Mouse (Mus musculus) lung, postnatal 0 days (tissue): ENCODE data around the gene Ubr3. TPM values are rescaled to one million over a fixed set of nuclear protein-coding genes. Genes with fewer than 3 reads are reported as not detected.

Source experiments
- ATAC-seq: fragments of 200-750 bp; cut with Nextera tagmentation; 2 replicates; pipeline ENCODE4 v1.8.0; 2017; ENCODE audit warnings: moderate library complexity
- DNase-seq: peaks from one replicate; pipeline ENCODE4 v3.0.0-alpha.2; 2016; ENCODE audit warnings: low spot score
- H3K27ac ChIP-seq: fragments of 300-500 bp; sonication (generic); 2 replicates; pipeline ENCODE4 v1.5.1; 2014; ENCODE audit warnings: antibody characterized with exemption, mild to moderate bottlenecking, low read length, mixed read lengths
- H3K27me3 ChIP-seq: fragments of 300-500 bp; sonication (generic); replicated peaks from 2 replicates; pipeline ENCODE4 v1.6.1; 2014; ENCODE audit warnings: low read length, mixed read lengths; ENCODE audit not compliant: insufficient read depth
- H3K36me3 ChIP-seq: fragments of 300-500 bp; sonication (generic); 2 replicates; pipeline ENCODE4 v1.6.1; 2014; ENCODE audit warnings: low read length, mixed read lengths; ENCODE audit not compliant: insufficient read depth
- H3K4me1 ChIP-seq: fragments of 300-500 bp; sonication (generic); 2 replicates; pipeline ENCODE4 v1.6.1; 2014; ENCODE audit warnings: antibody characterized with exemption, low read depth, low read length, mixed read lengths; ENCODE audit not compliant: insufficient read depth
- H3K4me2 ChIP-seq: fragments of 300-500 bp; sonication (generic); replicated peaks from 2 replicates; pipeline ENCODE4 v1.6.1; 2014; ENCODE audit warnings: low read depth, mild to moderate bottlenecking, low read length, moderate library complexity, mixed read lengths
- H3K4me3 ChIP-seq: fragments of 300-500 bp; sonication (generic); 2 replicates; pipeline ENCODE4 v1.5.1; 2014; ENCODE audit warnings: low read depth, low read length
- H3K9ac ChIP-seq: fragments of 300-500 bp; sonication (generic); replicated peaks from 2 replicates; pipeline ENCODE4 v1.6.1; 2014; ENCODE audit warnings: low read depth, mild to moderate bottlenecking
- H3K9me3 ChIP-seq: fragments of 300-500 bp; sonication (generic); 2 replicates; pipeline ENCODE4 v1.6.1; 2016; ENCODE audit warnings: low read length, mixed read lengths
- CTCF ChIP-seq: IDR thresholded peaks from 2 replicates; pipeline ENCODE4 v1.5.1; 2016; ENCODE audit warnings: antibody characterized with exemption, mild to moderate bottlenecking
- EP300 ChIP-seq: IDR thresholded peaks from 2 replicates; pipeline ENCODE4 v1.6.1; 2016; ENCODE audit warnings: antibody characterized with exemption, mild to moderate bottlenecking, control low read depth
- WGBS: fragments of 180-500 bp; shearing (Covaris S2); extraction: QIAGEN DNeasy Blood & Tissue Kit; methylation state at CpG from one replicate; pipeline ENCODE4 v1.1.7; 2014; 5-methylcytosine and 5-hydroxymethylcytosine counted together
- polyA plus RNA-seq: library from polyadenylated mRNA; unstranded; fragments of >200 nt; fragmentation: Nextera tagmentation; extraction: Ambion mirVana; gene quantifications from 2 replicates; pipeline ENCODE4 v1.2.1, GENCODE M21; 2015

Gene Ubr3
- polyA plus RNA-seq, 1 experiment from 2014 or later: 10.4 TPM

GRCm38 (mm10) chr2:70047868-70048267, 150.8 kb downstream of the Ubr3 start:
- Histone ChIP-seq H3K27ac (no peak overlapping the region), H3K4me3 (no peak overlapping the region), H3K36me3 (no peaks in the 10 kb centered on the region), H3K27me3 (no peaks in the 10 kb centered on the region), H3K4me2 (no peak overlapping the region), H3K9ac (no peak overlapping the region), H3K9me3 (no peaks in the 10 kb centered on the region), H3K4me1 (no peaks in the 10 kb centered on the region)
- TF ChIP-seq EP300 (no peak), CTCF (no peak)
- no peak for DNase-seq
- 80% methylated on average over 11 of the region's 11 CpGs for WGBS
- ATAC-seq: no peak

GRCm38 (mm10) chr2:70053803-70054202, 156.8 kb downstream of the Ubr3 start:
- WGBS: 84% methylated on average over 9 of the region's 9 CpGs
- no peaks in the 10 kb centered on the region for H3K36me3 ChIP-seq
- H3K9ac ChIP-seq: no peak overlapping the region
- no peak for DNase-seq
- H3K27me3 ChIP-seq: no peaks in the 10 kb centered on the region
- TF ChIP-seq CTCF: no peak
- no peak for TF ChIP-seq EP300
- ATAC-seq: no peak
- no peak overlapping the region for H3K4me3 ChIP-seq
- no peak overlapping the region for H3K4me2 ChIP-seq
- H3K9me3 ChIP-seq: no peaks in the 10 kb centered on the region
- no peaks in the 10 kb centered on the region for H3K4me1 ChIP-seq
- H3K27ac ChIP-seq: no peak overlapping the region

GRCm38 (mm10) chr2:70058201-70058600, 161.2 kb downstream of the Ubr3 start:
- WGBS: 86% methylated on average over 4 of the region's 4 CpGs
- H3K27ac ChIP-seq: no peak overlapping the region
- ATAC-seq: no peak

GRCm38 (mm10) chr2:70060359-70061345, 163.6 kb downstream of the Ubr3 start:
- Histone ChIP-seq H3K36me3 (no peaks in the 10 kb centered on the region), H3K27me3 (no peaks in the 10 kb centered on the region), H3K9me3 (no peaks in the 10 kb centered on the region), H3K9ac (no peak overlapping the region), H3K4me3 (no peak overlapping the region), H3K27ac (no peak overlapping the region), H3K4me1 (no peaks in the 10 kb centered on the region), H3K4me2 (no peak overlapping the region)
- no peak for DNase-seq
- no peak for ATAC-seq
- 40% methylated on average over 11 of the region's 11 CpGs for WGBS
- TF ChIP-seq EP300: no peak

More at GRCm38 (mm10) chr2:70058201-70058600, 161.2 kb downstream of the Ubr3 start:
- Histone ChIP-seq H3K4me3 (no peak overlapping the region), H3K4me1 (no peaks in the 10 kb centered on the region), H3K27me3 (no peaks in the 10 kb centered on the region), H3K4me2 (no peak overlapping the region), H3K9me3 (no peaks in the 10 kb centered on the region), H3K9ac (no peak overlapping the region), H3K36me3 (no peaks in the 10 kb centered on the region)
- TF ChIP-seq EP300 (no peak), CTCF (no peak)
- DNase-seq: no peak

GRCm38 (mm10) chr2:70065116-70065515, 168.1 kb downstream of the Ubr3 start:
- no peaks in the 10 kb centered on the region for H3K36me3 ChIP-seq
- H3K4me3 ChIP-seq: no peak overlapping the region
- H3K4me1 ChIP-seq: no peaks in the 10 kb centered on the region
- H3K9me3 ChIP-seq: no peaks in the 10 kb centered on the region
- H3K27ac ChIP-seq: no peak overlapping the region
- TF ChIP-seq CTCF: no peak
- no peak for TF ChIP-seq EP300
- no peak overlapping the region for H3K4me2 ChIP-seq
- 72% methylated on average over 6 of the region's 6 CpGs for WGBS
- H3K27me3 ChIP-seq: no peaks in the 10 kb centered on the region
- no peak for DNase-seq
- no peak overlapping the region for H3K9ac ChIP-seq
- no peak for ATAC-seq

GRCm38 (mm10) chr2:70065729-70066300, 168.8 kb downstream of the Ubr3 start:
- no peak overlapping the region for H3K4me3 ChIP-seq
- WGBS: 63% methylated on average over 7 of the region's 7 CpGs
- no peaks in the 10 kb centered on the region for H3K36me3 ChIP-seq
- no peak for DNase-seq
- H3K4me2 ChIP-seq: no peak overlapping the region
- H3K9me3 ChIP-seq: no peaks in the 10 kb centered on the region
- H3K27ac ChIP-seq: no peak overlapping the region
- H3K9ac ChIP-seq: no peak overlapping the region
- H3K27me3 ChIP-seq: no peaks in the 10 kb centered on the region
- H3K4me1 ChIP-seq: no peaks in the 10 kb centered on the region
- no peak for ATAC-seq
- TF ChIP-seq EP300 (no peak), CTCF (no peak)
